29 mouse cellular contexts compared by ENCODE assay signal in the genomic region with DNA sequence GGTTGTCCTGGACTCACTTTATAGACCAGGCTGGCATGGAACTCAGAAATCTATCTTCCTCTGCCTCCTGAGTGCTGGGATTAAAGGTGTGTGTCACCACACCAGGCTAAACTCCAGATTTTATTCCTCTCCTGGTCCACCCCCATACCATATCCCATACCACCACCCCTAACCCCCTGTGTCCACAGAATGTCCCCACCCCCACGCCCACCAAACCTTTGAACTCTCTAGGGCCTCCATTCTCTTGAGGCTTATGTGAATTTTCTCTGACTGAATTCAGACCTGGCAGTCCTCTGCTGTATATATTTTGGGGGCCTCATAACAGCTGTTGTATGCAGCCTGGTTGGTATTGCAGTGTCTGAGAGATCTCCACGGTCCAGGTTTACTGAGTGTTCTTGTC. TPM values are rescaled to one million over a fixed set of nuclear protein-coding genes. Genes with fewer than 3 reads are reported as not detected.
DNase-seq lines count a peak whose midpoint lies in the region; TF ChIP-seq lines count a peak whose summit lies in the region.
"Not testable (repeated sequence)": the region's sequence is repeated elsewhere in the genome, so short reads cannot be mapped to it uniquely, and the experiment has no call there.
"Had no signal": no experiment of that assay in that cellular context is flagged by ENCODE, and none has a peak within 500 bp of the region (broad histone marks: within the 10 kb centered on the region; RNA-seq: fewer than 3 reads in every experiment).

No protein-coding gene starts in this region.

- H3K4me1 ChIP-seq in thymus, adult 2 months (replicated peaks; ENCODE audit: control insufficient read depth, insufficient read depth, low read length) = not testable (repeated sequence)

- not testable (repeated sequence) for TF ChIP-seq POLR2A in thymus, adult 2 months (IDR thresholded peaks at IDR 0.05; ENCODE audit: control insufficient read depth, extremely low read depth, insufficient read depth, low read length, poor library complexity)

- not testable (repeated sequence) for TF ChIP-seq CTCF in thymus, adult 2 months (IDR thresholded peaks at IDR 0.05; ENCODE audit: borderline replicate concordance, control insufficient read depth, extremely low read depth, insufficient read depth, low read length, poor library complexity)

- peak; percentile 8 for DNase-seq in adrenal gland, postnatal 10 days
- peak; percentile 6 for DNase-seq in gastrocnemius, postnatal 14 days
- peak; percentile 13 for DNase-seq in heart, postnatal 4 days
- DNase-seq in ovary, postnatal 36 days (ENCODE audit: low spot score) = peak; percentile 4
- peak; percentile 11 for DNase-seq in thymus, adult 2 months
- peak; percentile 13 for DNase-seq in urinary bladder, postnatal 14 days (ENCODE audit: low spot score)

- not testable (repeated sequence) for H3K27me3 ChIP-seq in thymus, adult 2 months (ENCODE audit: control insufficient read depth, insufficient read depth, low read length)

- 82% methylated on average over 2 of the region's 2 CpGs for WGBS in thymus, adult 2 months

- intact Hi-C loops in gastrocnemius, postnatal 14 days (cut with DNase I; ENCODE audit: low total_unique reads) = not testable (repeated sequence)

- H3K4me3 ChIP-seq in thymus, adult 2 months (ENCODE audit: control insufficient read depth, insufficient read depth, low read length) = not testable (repeated sequence)

- H3K36me3 ChIP-seq in thymus, adult 2 months (ENCODE audit: control insufficient read depth, insufficient read depth, low read length) = not testable (repeated sequence)

- not testable (repeated sequence) for H3K27ac ChIP-seq in thymus, adult 2 months (ENCODE audit: control insufficient read depth, insufficient read depth, low read length)

RNA-seq across cellular contexts. Expression of gene Gm5799, which starts 5.2 kb away (rescaled TPM):
- under 1 TPM in 1 of 2 experiments, not detected in 1; 0.27 TPM for total RNA-seq in adrenal gland, postnatal 10 days (2021)
- total RNA-seq in gastrocnemius, postnatal 14 days (2021) = not detected
- under 1 TPM in 1 of 2 experiments, not detected in 1; 0.27 TPM for total RNA-seq in heart, postnatal 4 days (2021)
- 0.09 TPM in 1 of 2 replicates, not detected in the other for polyA plus RNA-seq in thymus, adult 2 months (2012; rRNA removed)
- total RNA-seq: adrenal gland, adult 8-10 months; adrenal gland, postnatal 4 days; common myeloid progenitor, adult 5-6 weeks; ES-E14; forebrain, postnatal 0 days; gastrocnemius, adult 2 months; gastrocnemius, postnatal 36 days; heart, adult 18-20 months; heart, postnatal 36 days; hindbrain, postnatal 0 days had no signal
- polyA plus RNA-seq: activated CD4-positive, CD25-positive, alpha-beta regulatory T cell, adult 4 months; cerebellum, adult 2 months; embryonic facial prominence, embryonic 12.5 days; embryonic facial prominence, embryonic 15.5 days; forebrain, embryonic 11.5 days; forebrain, embryonic 14.5 days; forebrain, postnatal 0 days; heart, embryonic 12.5 days; heart, embryonic 15.5 days; hindbrain, embryonic 11.5 days; hindbrain, embryonic 14.5 days; hindbrain, postnatal 0 days; inflammation-experienced regulatory T-cells, adult 6 months had no signal

RNA-seq across cellular contexts. Expression of gene Gm17654, which starts 40.8 kb away (rescaled TPM):
- not detected for total RNA-seq in adrenal gland, postnatal 10 days (2021)
- total RNA-seq in gastrocnemius, postnatal 14 days (2021) = not detected
- total RNA-seq in heart, postnatal 4 days (2021) = not detected
- not detected in 2 replicates for polyA plus RNA-seq in thymus, adult 2 months (2012; rRNA removed)
- total RNA-seq: adrenal gland, adult 8-10 months; adrenal gland, postnatal 4 days; common myeloid progenitor, adult 5-6 weeks; ES-E14; forebrain, postnatal 0 days; gastrocnemius, adult 2 months; gastrocnemius, postnatal 36 days; heart, adult 18-20 months; heart, postnatal 10 days; heart, postnatal 36 days; hindbrain, postnatal 0 days had no signal
- polyA plus RNA-seq: activated CD4-positive, CD25-positive, alpha-beta regulatory T cell, adult 4 months; cerebellum, adult 2 months; embryonic facial prominence, embryonic 12.5 days; embryonic facial prominence, embryonic 15.5 days; forebrain, embryonic 11.5 days; forebrain, embryonic 14.5 days; forebrain, postnatal 0 days; frontal cortex, adult 2 months; heart, embryonic 12.5 days; heart, embryonic 15.5 days; hindbrain, embryonic 11.5 days; hindbrain, embryonic 14.5 days; hindbrain, postnatal 0 days; inflammation-experienced regulatory T-cells, adult 6 months had no signal
